Mouse (Mus musculus) hindbrain, embryonic 11.5 days (tissue): ENCODE measurements around the gene Gm44511. TPM values are rescaled to one million over a fixed set of nuclear protein-coding genes. Genes with fewer than 3 reads are reported as not detected.
"Not testable (repeated sequence)": the region's sequence is repeated elsewhere in the genome, so short reads cannot be mapped to it uniquely, and the experiment has no call there.

Source experiments
- ATAC-seq: fragments of 200-750 bp; cut with Nextera tagmentation; 2 replicates; pipeline ENCODE4 v1.8.0; 2017; ENCODE audit warnings: mild to moderate bottlenecking, moderate TSS enrichment, moderate library complexity; ENCODE audit not compliant: low FRiP score
- DNase-seq: peaks from one replicate; pipeline ENCODE4 v3.0.0-alpha.2; 2015; ENCODE audit warnings: low spot score
- H3K27ac ChIP-seq: fragments of 300-500 bp; sonication (generic); 2 replicates; pipeline ENCODE4 v1.5.1; 2014; ENCODE audit warnings: mild to moderate bottlenecking, low read depth, low read length
- H3K27me3 ChIP-seq: fragments of 300-500 bp; sonication (generic); 2 replicates; pipeline ENCODE4 v1.6.1; 2014; ENCODE audit warnings: mild to moderate bottlenecking, low read length, moderate library complexity, mixed read lengths; ENCODE audit not compliant: control insufficient read depth, insufficient read depth
- H3K36me3 ChIP-seq: fragments of 300-500 bp; sonication (generic); 2 replicates; pipeline ENCODE4 v1.6.1; 2014; ENCODE audit warnings: mild to moderate bottlenecking, low read length, moderate library complexity, mixed read lengths; ENCODE audit not compliant: control insufficient read depth, insufficient read depth
- H3K4me1 ChIP-seq: fragments of 300-500 bp; sonication (generic); replicated peaks from 2 replicates; pipeline ENCODE4 v1.6.1; 2014; ENCODE audit warnings: low read length, mixed read lengths; ENCODE audit not compliant: control insufficient read depth, insufficient read depth
- H3K4me2 ChIP-seq: fragments of 300-500 bp; sonication (generic); replicated peaks from 2 replicates; pipeline ENCODE4 v1.6.1; 2014; ENCODE audit warnings: mild to moderate bottlenecking, low read depth, low read length
- H3K4me3 ChIP-seq: fragments of 300-500 bp; sonication (generic); 2 replicates; pipeline ENCODE4 v1.5.1; 2014; ENCODE audit warnings: low read depth, low read length
- H3K9ac ChIP-seq: fragments of 300-500 bp; sonication (generic); 2 replicates; pipeline ENCODE4 v1.6.1; 2014; ENCODE audit warnings: low read depth, low read length
- H3K9me3 ChIP-seq: fragments of 300-500 bp; sonication (generic); 2 replicates; pipeline ENCODE4 v1.6.1; 2016; ENCODE audit warnings: low read length; ENCODE audit not compliant: control insufficient read depth
- WGBS: fragments of 180-500 bp; shearing (Covaris S2); extraction: QIAGEN DNeasy Blood & Tissue Kit; methylation state at CpG from one replicate; pipeline ENCODE4 v1.1.7; 2014; 5-methylcytosine and 5-hydroxymethylcytosine counted together
- polyA plus RNA-seq: library from polyadenylated mRNA; unstranded; fragments of >200 nt; fragmentation: Nextera tagmentation; extraction: Ambion mirVana; gene quantifications from 2 replicates; pipeline ENCODE4 v1.2.1, GENCODE M21; 2014

Gm44511 gene
- polyA plus RNA-seq, 1 experiment from 2014 or later: not detected

DNA sequence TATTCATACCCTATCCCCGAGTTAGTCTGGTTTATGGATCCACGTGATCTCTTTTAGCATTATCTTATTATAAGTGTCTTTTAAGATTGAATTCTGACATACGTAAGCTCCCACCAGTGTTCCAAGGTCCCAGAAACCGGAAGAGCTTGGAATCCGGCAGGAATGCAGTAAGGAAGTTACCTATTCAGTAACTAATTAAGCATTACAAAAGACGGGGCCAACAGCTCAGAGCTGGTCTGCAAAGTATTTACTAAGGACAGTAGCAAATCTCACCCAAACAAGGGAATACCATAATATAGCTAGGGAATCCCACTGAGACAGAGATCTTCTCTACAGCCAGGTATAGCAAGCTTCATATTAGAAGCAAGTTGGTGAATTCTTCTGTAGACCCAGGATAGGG is 79.1 kb downstream of the Gm44511 start:
- not testable (repeated sequence) for H3K27me3 ChIP-seq, H3K9ac ChIP-seq, H3K9me3 ChIP-seq, DNase-seq, ATAC-seq, H3K4me1 ChIP-seq, H3K4me3 ChIP-seq, H3K27ac ChIP-seq, H3K4me2 ChIP-seq, H3K36me3 ChIP-seq
- 75% methylated on average over 6 of the region's 6 CpGs for WGBS

DNA sequence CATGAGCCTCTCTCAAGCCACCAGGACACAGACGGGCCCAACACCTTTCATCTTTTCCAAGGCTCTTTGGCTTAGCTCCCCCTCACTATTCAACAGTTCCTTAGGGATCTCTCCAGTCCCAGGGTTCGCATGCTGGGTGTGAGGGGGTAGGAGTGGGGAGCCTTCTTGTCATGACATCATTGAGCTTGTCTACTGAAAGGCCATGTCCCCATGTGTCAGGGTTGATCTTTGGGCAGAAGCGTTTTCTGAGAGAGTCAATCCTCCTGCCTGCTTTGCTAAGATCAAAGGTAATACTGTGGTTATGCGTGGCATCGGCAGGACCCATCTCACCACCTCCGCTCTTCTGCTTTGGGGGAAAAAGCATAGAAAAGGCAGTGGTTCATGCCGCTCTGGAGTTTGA is 88.7 kb downstream of the Gm44511 start:
- H3K27ac ChIP-seq: no peak overlapping the region
- H3K27me3 ChIP-seq: no peaks in the 10 kb centered on the region
- H3K4me3 ChIP-seq: no peak overlapping the region
- H3K9me3 ChIP-seq: no peaks in the 10 kb centered on the region
- no peaks in the 10 kb centered on the region for H3K4me1 ChIP-seq
- H3K9ac ChIP-seq: no peak overlapping the region
- H3K4me2 ChIP-seq: no peak overlapping the region
- 85% methylated on average over 7 of the region's 7 CpGs for WGBS
- ATAC-seq (no peak), DNase-seq (no peak)
- no peaks in the 10 kb centered on the region for H3K36me3 ChIP-seq

DNA sequence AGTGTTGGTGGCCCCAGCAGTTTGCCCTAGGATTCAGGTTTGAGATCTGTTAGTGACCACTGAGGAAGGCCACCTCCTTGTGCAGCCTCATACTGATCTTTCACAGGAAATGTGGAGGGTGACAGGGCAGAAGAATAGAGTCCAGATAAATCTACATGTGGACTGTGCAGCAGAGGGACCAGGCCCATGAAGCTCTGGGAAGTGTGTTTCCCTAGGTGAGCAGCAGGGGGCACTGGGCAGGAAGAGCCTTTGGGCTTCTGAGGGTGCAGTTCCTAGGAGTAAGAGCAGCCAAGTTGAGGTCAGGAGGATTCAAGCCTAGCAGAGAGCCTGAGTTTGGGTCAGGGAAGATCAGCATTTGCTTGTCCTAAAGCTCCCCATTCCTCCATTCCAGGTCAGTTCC is 90.0 kb downstream of the Gm44511 start:
- H3K4me3 ChIP-seq: no peak overlapping the region
- H3K9me3 ChIP-seq: no peaks in the 10 kb centered on the region
- no peak overlapping the region for H3K27ac ChIP-seq
- no peaks in the 10 kb centered on the region for H3K4me1 ChIP-seq
- H3K9ac ChIP-seq: no peak overlapping the region
- H3K27me3 ChIP-seq: no peaks in the 10 kb centered on the region
- DNase-seq: peak; percentile 5
- ATAC-seq: no peak
- H3K4me2 ChIP-seq: no peak overlapping the region
- H3K36me3 ChIP-seq: no peaks in the 10 kb centered on the region

DNA sequence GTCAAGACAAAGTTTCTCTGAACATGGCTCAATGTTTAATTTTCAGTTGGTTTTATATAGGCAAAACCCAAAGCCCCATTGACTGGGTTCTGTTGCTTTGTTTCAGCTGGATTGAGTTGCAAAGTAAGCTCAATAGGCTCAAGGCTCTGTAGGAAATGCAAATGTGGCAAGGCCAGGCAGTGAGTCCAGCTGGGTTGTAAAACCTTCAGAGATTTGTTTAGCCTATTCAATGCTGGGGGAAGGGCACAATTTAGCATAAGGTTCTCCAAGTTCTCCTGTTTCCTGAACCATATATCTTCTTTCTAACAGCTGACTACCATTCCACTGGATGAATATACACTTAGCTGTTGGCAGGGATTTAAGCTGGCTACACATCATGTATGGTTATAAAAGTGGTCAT is 91.2 kb downstream of the Gm44511 start:
- no peak for ATAC-seq
- Histone ChIP-seq H3K4me2 (no peak overlapping the region), H3K9ac (no peak overlapping the region), H3K9me3 (no peaks in the 10 kb centered on the region), H3K27ac (no peak overlapping the region), H3K4me1 (no peaks in the 10 kb centered on the region), H3K27me3 (no peaks in the 10 kb centered on the region), H3K36me3 (no peaks in the 10 kb centered on the region), H3K4me3 (no peak overlapping the region)
- no peak for DNase-seq

GRCm38 (mm10) chr6:128733908-128734679 is 92.0 kb downstream of the Gm44511 start:
- no peak for ATAC-seq
- no peak overlapping the region for H3K4me2 ChIP-seq
- no peak overlapping the region for H3K27ac ChIP-seq
- no peak overlapping the region for H3K4me3 ChIP-seq
- H3K36me3 ChIP-seq: no peaks in the 10 kb centered on the region
- no peaks in the 10 kb centered on the region for H3K4me1 ChIP-seq
- no peaks in the 10 kb centered on the region for H3K9me3 ChIP-seq
- no peak for DNase-seq
- H3K27me3 ChIP-seq: no peaks in the 10 kb centered on the region
- H3K9ac ChIP-seq: no peak overlapping the region
- WGBS: 71% methylated on average over 5 of the region's 5 CpGs

- no peak overlapping the region for H3K9ac ChIP-seq
- H3K9me3 ChIP-seq: no peaks in the 10 kb centered on the region
- no peak overlapping the region for H3K27ac ChIP-seq
- no peak overlapping the region for H3K4me3 ChIP-seq
- no peak for ATAC-seq
- no peaks in the 10 kb centered on the region for H3K36me3 ChIP-seq
- no peak for DNase-seq
- H3K27me3 ChIP-seq: no peaks in the 10 kb centered on the region
- WGBS: 86% methylated on average over 3 of the region's 3 CpGs
- H3K4me1 ChIP-seq: no peaks in the 10 kb centered on the region
- no peak overlapping the region for H3K4me2 ChIP-seq
Measured at GRCm38 (mm10) chr6:128732032-128732431, 94.1 kb downstream of the Gm44511 start.

Other genes with a start within 250 kb of the Gm44511 start
- not detected in 2 replicates for gene A2ml1, start 244.7 kb downstream of the Gm44511 start, polyA plus RNA-seq
- gene Klrb1a, start 202.8 kb downstream of the Gm44511 start, polyA plus RNA-seq: not detected in 2 replicates
- not detected in 2 replicates for gene Clec2h, start 163.9 kb downstream of the Gm44511 start, polyA plus RNA-seq
- gene Klrb1, start 103.3 kb downstream of the Gm44511 start, polyA plus RNA-seq: not detected in 2 replicates
- 0.06 TPM in 1 of 2 replicates, not detected in the other for gene Klrb1c, start 37.1 kb downstream of the Gm44511 start, polyA plus RNA-seq
- gene Klrb1b, start within 50 bp of the Gm44511 start, polyA plus RNA-seq: not detected in 2 replicates
- 0.08 TPM in 1 of 2 replicates, not detected in the other for gene Clec2i, start 61.3 kb upstream of the Gm44511 start, polyA plus RNA-seq
- 0.77 and 0.80 TPM in 2 replicates for gene BC035044, start 64.8 kb upstream of the Gm44511 start, polyA plus RNA-seq
- not detected in 2 replicates for gene Clec2g, start 108.1 kb upstream of the Gm44511 start, polyA plus RNA-seq
- 0.70 TPM in 1 of 2 replicates, not detected in the other for gene Klrb1f, start 219.6 kb upstream of the Gm44511 start, polyA plus RNA-seq